Comparison of ENCODE assay signal across 7 mouse cellular contexts in genomic region chr9:90162243-90162925, GRCm38 (mm10). TPM values are rescaled to one million over a fixed set of nuclear protein-coding genes. Genes with fewer than 3 reads are reported as not detected.
A peak's percentile ranks its signal among the peaks of the same experiment; 100 is the strongest.
DNase-seq lines count a peak whose midpoint lies in the region; ATAC-seq and TF ChIP-seq lines count a peak whose summit lies in the region.

No protein-coding gene starts in this region.

- ATAC-seq in lung, embryonic 14.5 days (ENCODE audit: insufficient read depth), result peak; percentile 94

- no peak overlapping the region for H3K27ac ChIP-seq in cortical plate, adult 2 months (ENCODE audit: insufficient read depth, low read length)
- peak overlapping the region; percentile 87 for H3K27ac ChIP-seq in heart, adult 2 months
- H3K27ac ChIP-seq in lung, embryonic 14.5 days (ENCODE audit: low read depth), result peak overlapping the region; percentile 86

- TF ChIP-seq CTCF in cortical plate, adult 2 months (IDR thresholded peaks at IDR 0.05; ENCODE audit: extremely low read depth, insufficient read depth, low read length), result no peak
- peak; percentile 75 for TF ChIP-seq CTCF in heart, adult 2 months (IDR thresholded peaks at IDR 0.05)
- TF ChIP-seq CTCF in lung, embryonic 14.5 days (IDR thresholded peaks at IDR 0.05; ENCODE audit: low read depth), result peak; percentile 71

- peak overlapping the region; percentile 31; the same call in 1 of the 2 replicates for H3K4me3 ChIP-seq in cortical plate, adult 2 months (ENCODE audit: insufficient read depth, low read length)
- H3K4me3 ChIP-seq in heart, adult 2 months, result peak overlapping the region; percentile 90
- peak overlapping the region; percentile 74 for H3K4me3 ChIP-seq in lung, embryonic 14.5 days (ENCODE audit: low read depth, low read length)

- no peak for TF ChIP-seq EP300 in heart, adult 2 months (IDR thresholded peaks at IDR 0.05; ENCODE audit: insufficient read depth, low read depth, low read length)

- H3K4me1 ChIP-seq in cortical plate, adult 2 months (ENCODE audit: control insufficient read depth, insufficient read depth, low read length), result no peaks in the 10 kb centered on the region
- peaks cover 4% of the 10 kb centered on the region for H3K4me1 ChIP-seq in heart, adult 2 months (ENCODE audit: control insufficient read depth, insufficient read depth, low read length)
- H3K4me1 ChIP-seq in lung, embryonic 14.5 days (ENCODE audit: insufficient read depth), result no peaks in the 10 kb centered on the region

- H3K9me3 ChIP-seq in lung, embryonic 14.5 days (ENCODE audit: low read depth, low read length), result peaks cover 3% of the 10 kb centered on the region; the same call in 1 of the 2 replicates

- peak overlapping the region; percentile 92 for H3K4me2 ChIP-seq in lung, embryonic 14.5 days

- H3K27me3 ChIP-seq in heart, adult 2 months (ENCODE audit: control insufficient read depth, insufficient read depth, low read length), result no peaks in the 10 kb centered on the region
- no peaks in the 10 kb centered on the region for H3K27me3 ChIP-seq in lung, embryonic 14.5 days (ENCODE audit: insufficient read depth, low read length)

- H3K79me2 ChIP-seq in heart, adult 2 months (replicated peaks; ENCODE audit: control insufficient read depth, insufficient read depth, low read length), result no peaks in the 10 kb centered on the region

- no peak for TF ChIP-seq POLR2A in cortical plate, adult 2 months (IDR thresholded peaks at IDR 0.05; ENCODE audit: extremely low read depth, insufficient read depth, low read length)
- no peak for TF ChIP-seq POLR2A in heart, adult 2 months (IDR thresholded peaks at IDR 0.05; ENCODE audit: insufficient read depth, low read depth, low read length)

- intact Hi-C loops in heart, adult 2 months (cut with DNase I), result loop anchor here (2.0 to 5.0 kb wide), 3 partner anchors 34 to 50 kb away; partner anchors contain the start of gene Morf4l1

- peak; percentile 60 for DNase-seq in R1 (ENCODE audit: low read depth, low spot score)
- DNase-seq in heart, adult 2 months, result peak; percentile 79 to 83
- DNase-seq in kidney, adult 11 months, result peak; percentile 23
- peak; percentile 89 for DNase-seq in lung, embryonic 14.5 days
- DNase-seq in ovary, adult 18-20 months (ENCODE audit: low spot score), result peak; percentile 66
- no peak for DNase-seq in layer of hippocampus, postnatal 14 days (ENCODE audit: low spot score in 2 of 2)

- 14% methylated on average over 29 of the region's 29 CpGs for WGBS in heart, adult 2 months
- 13% methylated on average over 21 of the region's 29 CpGs for WGBS in lung, embryonic 14.5 days

- H3K36me3 ChIP-seq in heart, adult 2 months (ENCODE audit: control insufficient read depth, insufficient read depth, low read length), result peaks cover 6% of the 10 kb centered on the region
- no peaks in the 10 kb centered on the region for H3K36me3 ChIP-seq in lung, embryonic 14.5 days (ENCODE audit: insufficient read depth)

- H3K9ac ChIP-seq in heart, adult 2 months (ENCODE audit: low read depth, low read length), result peak overlapping the region; percentile 11
- peak overlapping the region; percentile 74 for H3K9ac ChIP-seq in lung, embryonic 14.5 days

RNA-seq across cellular contexts. Expression of gene Adamts7, which starts 0.5 kb away (rescaled TPM):
- 0.55 and 0.61 TPM in 2 replicates for polyA plus RNA-seq in cortical plate, adult 2 months (2012; rRNA removed)
- total RNA-seq in heart, adult 2 months (2021), result 10 to 100 TPM; 11.8 to 14.5 TPM
- 36.3 and 56.3 TPM in 2 replicates for polyA plus RNA-seq in heart, adult 2 months (2012; rRNA removed)
- 23.8 and 30.4 TPM in 2 replicates for polyA plus RNA-seq in lung, embryonic 14.5 days (2014; fragmentation: Nextera tagmentation; extraction: Ambion mirVana)
- 1 to 10 TPM; 1.3 to 1.5 TPM for total RNA-seq in layer of hippocampus, postnatal 14 days (2021)

RNA-seq across cellular contexts. Expression of gene Morf4l1, which starts 47.8 kb away (rescaled TPM):
- 410 and 423 TPM in 2 replicates for polyA plus RNA-seq in cortical plate, adult 2 months (2012; rRNA removed)
- 100 to 1,000 TPM; 213 to 276 TPM for total RNA-seq in heart, adult 2 months (2021)
- polyA plus RNA-seq in heart, adult 2 months (2012; rRNA removed), result 119 and 283 TPM in 2 replicates
- 416 and 446 TPM in 2 replicates for polyA plus RNA-seq in lung, embryonic 14.5 days (2014; fragmentation: Nextera tagmentation; extraction: Ambion mirVana)
- 100 to 1,000 TPM; 364 to 379 TPM for total RNA-seq in layer of hippocampus, postnatal 14 days (2021)

Comparison
In these comparisons a context has a peak if more than half of its experiments do, and no peak if none do; other contexts are left out.
1. DNase-seq: peak in R1 (single experiment), heart, adult 2 months (2 of 2), kidney, adult 11 months (single experiment), lung, embryonic 14.5 days (single experiment) and ovary, adult 18-20 months (single experiment); none in layer of hippocampus, postnatal 14 days (0 of 2).
2. H3K4me3 ChIP-seq: peak in every context shown above with its lines; median percentile 90 in heart, adult 2 months; 74 in lung, embryonic 14.5 days; 31 in cortical plate, adult 2 months.
3. RNA of gene Adamts7, which starts 0.5 kb away (polyA plus RNA-seq): 36.3 to 56.3 TPM in heart, adult 2 months and 23.8 to 30.4 TPM in lung, embryonic 14.5 days; 0.55 to 0.61 TPM in cortical plate, adult 2 months; every median in the first group is over 10 times any median in the second.